Mouse (Mus musculus) midbrain, embryonic 15.5 days (tissue): ENCODE results near the gene Bcar1. TPM values are rescaled to one million over a fixed set of nuclear protein-coding genes. Genes with fewer than 3 reads are reported as not detected.

Experiments used
- ATAC-seq: fragments of 200-750 bp; cut with Nextera tagmentation; replicated peaks from 2 replicates; pipeline ENCODE4 v1.8.0; 2017; ENCODE audit warnings: moderate TSS enrichment
- H3K27ac ChIP-seq: fragments of 300-500 bp; sonication (generic); 2 replicates; pipeline ENCODE4 v1.5.1; 2015; ENCODE audit warnings: mild to moderate bottlenecking, inconsistent platforms
- H3K27me3 ChIP-seq: fragments of 300-500 bp; sonication (generic); replicated peaks from 2 replicates; pipeline ENCODE4 v1.6.1; 2015; ENCODE audit warnings: inconsistent platforms
- H3K36me3 ChIP-seq: fragments of 300-500 bp; sonication (generic); replicated peaks from 2 replicates; pipeline ENCODE4 v1.6.1; 2015; ENCODE audit warnings: inconsistent platforms
- H3K4me1 ChIP-seq: fragments of 300-500 bp; sonication (generic); 2 replicates; pipeline ENCODE4 v1.6.1; 2015; ENCODE audit warnings: inconsistent platforms
- H3K4me2 ChIP-seq: fragments of 300-500 bp; sonication (generic); 2 replicates; pipeline ENCODE4 v1.6.1; 2015; ENCODE audit warnings: inconsistent platforms, mild to moderate bottlenecking, moderate library complexity
- H3K4me3 ChIP-seq: fragments of 300-500 bp; sonication (generic); 2 replicates; pipeline ENCODE4 v1.5.1; 2015; ENCODE audit warnings: mild to moderate bottlenecking, inconsistent platforms
- H3K9ac ChIP-seq: fragments of 300-500 bp; sonication (generic); 2 replicates; pipeline ENCODE4 v1.6.1; 2015; ENCODE audit warnings: mild to moderate bottlenecking, inconsistent platforms
- H3K9me3 ChIP-seq: fragments of 300-500 bp; sonication (generic); 2 replicates; pipeline ENCODE4 v1.6.1; 2016; ENCODE audit warnings: inconsistent platforms
- WGBS: fragments of 180-500 bp; shearing (Covaris S2); methylation state at CpG from one replicate; pipeline ENCODE4 v1.1.7; 2015; ENCODE audit warnings: mixed read lengths; 5-methylcytosine and 5-hydroxymethylcytosine counted together
- polyA plus RNA-seq: library from polyadenylated mRNA; unstranded; fragments of >200 nt; fragmentation: Nextera tagmentation; extraction: Ambion mirVana; gene quantifications from 2 replicates; pipeline ENCODE4 v1.2.1, GENCODE M21; 2015

Bcar1 gene
- polyA plus RNA-seq, 1 experiment from 2014 or later: 51.9 TPM

DNA sequence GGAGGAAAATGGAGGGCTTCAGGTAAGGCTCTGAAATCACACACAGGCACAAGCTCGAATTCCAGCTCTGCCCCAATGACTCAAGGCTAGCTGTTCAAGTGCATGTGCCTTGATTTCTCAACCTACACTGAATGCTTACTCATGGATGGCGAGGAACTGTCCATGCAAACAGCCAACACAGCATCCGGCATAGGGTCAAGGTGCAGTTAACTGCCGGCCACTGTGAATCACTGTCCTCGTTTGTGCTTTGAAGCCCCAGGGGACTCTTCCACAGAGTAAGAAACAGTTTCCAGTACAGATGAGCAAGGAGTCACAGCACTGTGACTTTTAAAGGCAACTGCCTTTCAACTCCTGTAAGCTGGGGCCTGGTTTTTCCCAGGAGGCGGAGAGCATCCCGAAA is 36.1 kb upstream of the Bcar1 start:
- Histone ChIP-seq H3K9me3 (no peaks in the 10 kb centered on the region), H3K9ac (no peak overlapping the region), H3K4me2 (no peak overlapping the region), H3K4me1 (peaks cover 22% of the 10 kb centered on the region), H3K4me3 (no peak overlapping the region), H3K27ac (no peak overlapping the region), H3K27me3 (no peaks in the 10 kb centered on the region), H3K36me3 (no peaks in the 10 kb centered on the region)
- 78% methylated on average over 7 of the region's 7 CpGs for WGBS
- no peak for ATAC-seq

DNA sequence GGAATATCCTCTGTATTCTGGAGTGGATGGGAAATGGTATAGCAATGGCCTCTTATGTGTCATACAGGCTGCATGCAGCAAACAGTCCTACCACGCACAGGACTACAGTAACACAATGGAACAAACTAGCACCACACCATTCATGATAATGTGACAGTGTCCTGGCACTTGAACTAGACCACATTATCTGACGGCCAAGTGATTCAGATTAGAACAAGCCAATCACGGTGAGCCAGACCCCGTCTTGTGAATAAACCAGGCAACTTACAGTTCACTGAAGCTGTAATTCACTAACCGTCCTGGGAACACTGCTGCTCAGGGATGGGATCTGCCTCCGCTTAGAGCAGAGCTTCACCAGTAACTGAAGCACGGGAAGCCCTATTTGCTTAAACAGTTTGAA is 35.2 kb upstream of the Bcar1 start:
- Histone ChIP-seq H3K4me1 (peaks cover 22% of the 10 kb centered on the region), H3K27ac (no peak overlapping the region), H3K36me3 (no peaks in the 10 kb centered on the region), H3K4me2 (no peak overlapping the region), H3K4me3 (no peak overlapping the region), H3K9ac (no peak overlapping the region), H3K27me3 (no peaks in the 10 kb centered on the region), H3K9me3 (no peaks in the 10 kb centered on the region)
- WGBS: 57% methylated on average over 7 of the region's 7 CpGs
- no peak for ATAC-seq

DNA sequence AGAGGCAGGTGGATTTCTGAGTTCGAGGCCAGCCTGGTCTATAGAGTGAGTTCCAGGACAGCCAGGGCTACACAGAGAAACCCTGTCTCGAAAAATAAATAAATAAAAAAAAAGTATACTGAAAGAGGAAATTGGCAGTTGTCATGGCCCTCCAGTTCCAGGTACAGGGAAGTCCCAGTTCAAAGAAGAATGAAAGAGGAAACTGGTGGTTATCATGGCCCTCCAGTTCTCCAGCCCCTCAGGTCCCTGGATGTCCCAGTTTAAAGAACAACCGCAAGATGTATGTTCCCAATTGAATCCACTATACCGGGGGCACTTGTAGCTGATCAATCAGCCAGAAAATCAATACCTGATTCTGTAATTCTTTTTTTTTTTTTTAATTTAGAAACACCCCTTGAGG is 32.9 kb upstream of the Bcar1 start:
- Histone ChIP-seq H3K4me3 (no peak overlapping the region), H3K36me3 (no peaks in the 10 kb centered on the region), H3K9ac (no peak overlapping the region), H3K27ac (no peak overlapping the region), H3K27me3 (no peaks in the 10 kb centered on the region), H3K9me3 (no peaks in the 10 kb centered on the region), H3K4me2 (no peak overlapping the region), H3K4me1 (peaks cover 14% of the 10 kb centered on the region)
- no peak for ATAC-seq
- WGBS: 94% methylated on average over 4 of the region's 4 CpGs

DNA sequence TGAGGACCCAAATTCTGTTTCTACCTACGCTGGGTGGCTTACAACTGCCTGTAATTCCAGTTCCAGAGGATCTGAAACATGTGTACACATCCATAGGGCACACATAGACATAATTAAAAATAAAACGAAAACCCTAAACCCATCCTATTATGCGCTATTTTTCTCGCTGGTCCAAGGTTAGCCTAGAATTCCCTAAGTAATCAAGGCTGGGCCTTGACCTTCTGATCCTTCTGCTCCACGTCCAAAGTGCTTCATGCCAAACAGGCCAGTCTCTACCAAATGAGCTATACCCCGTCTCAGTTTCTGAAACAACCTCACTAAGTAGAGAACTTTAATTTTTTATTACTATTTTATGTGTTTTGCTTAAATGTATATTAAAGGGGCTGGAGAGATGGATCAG is 32.2 kb upstream of the Bcar1 start:
- Histone ChIP-seq H3K27ac (no peak overlapping the region), H3K27me3 (no peaks in the 10 kb centered on the region), H3K9me3 (no peaks in the 10 kb centered on the region), H3K9ac (no peak overlapping the region), H3K4me2 (no peak overlapping the region), H3K4me1 (peaks cover 14% of the 10 kb centered on the region), H3K36me3 (no peaks in the 10 kb centered on the region), H3K4me3 (no peak overlapping the region)
- ATAC-seq: no peak
- 95% methylated on average over 6 of the region's 6 CpGs for WGBS

DNA sequence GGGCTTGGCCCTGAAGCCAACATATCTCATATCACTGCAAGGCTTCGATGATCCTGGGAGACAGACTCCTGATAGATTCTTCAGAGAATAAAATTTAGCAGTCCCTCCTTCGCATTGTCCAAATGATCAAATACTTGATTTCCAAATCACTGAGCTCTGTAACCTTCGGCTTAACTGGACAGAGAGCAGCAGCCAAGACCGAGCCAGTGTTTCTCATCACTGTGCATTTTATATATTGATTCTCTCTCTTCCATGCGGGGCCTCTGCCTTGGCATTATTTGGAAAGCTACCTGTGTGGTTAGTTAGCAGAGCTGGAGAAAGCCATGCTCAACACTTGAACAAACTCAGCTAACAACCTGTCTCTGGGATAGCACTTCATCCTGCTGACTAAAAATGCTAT is 29.9 kb upstream of the Bcar1 start:
- H3K27ac ChIP-seq: no peak overlapping the region
- H3K9me3 ChIP-seq: no peaks in the 10 kb centered on the region
- H3K27me3 ChIP-seq: no peaks in the 10 kb centered on the region
- 91% methylated on average over 5 of the region's 5 CpGs for WGBS
- H3K9ac ChIP-seq: no peak overlapping the region
- H3K4me3 ChIP-seq: no peak overlapping the region
- peaks cover 15% of the 10 kb centered on the region for H3K4me1 ChIP-seq
- H3K4me2 ChIP-seq: no peak overlapping the region
- no peaks in the 10 kb centered on the region for H3K36me3 ChIP-seq
- ATAC-seq: no peak

DNA sequence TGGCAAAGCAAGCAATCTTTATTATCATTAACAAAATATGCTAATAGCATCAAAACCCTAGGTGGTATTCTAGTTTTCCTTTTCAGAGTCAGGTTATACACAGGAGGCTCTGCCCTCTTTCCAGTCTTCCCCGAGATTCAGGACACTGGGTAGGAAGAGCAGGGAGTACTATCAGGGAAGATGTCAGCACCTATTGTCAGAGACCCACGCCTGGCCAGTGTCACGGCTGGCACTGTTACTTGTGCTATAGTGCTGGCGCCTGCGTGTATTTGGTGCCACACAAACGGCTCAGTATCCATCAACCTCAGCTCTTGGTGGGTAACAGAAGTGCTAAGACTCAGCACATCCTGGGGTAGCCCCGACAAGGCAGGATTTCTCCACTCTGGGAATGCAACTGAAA is 29.4 kb upstream of the Bcar1 start:
- H3K9me3 ChIP-seq: no peaks in the 10 kb centered on the region
- H3K36me3 ChIP-seq: no peaks in the 10 kb centered on the region
- WGBS: 87% methylated on average over 7 of the region's 7 CpGs
- peaks cover 11% of the 10 kb centered on the region for H3K4me1 ChIP-seq
- H3K4me2 ChIP-seq: no peak overlapping the region
- no peak overlapping the region for H3K9ac ChIP-seq
- H3K27ac ChIP-seq: no peak overlapping the region
- no peak overlapping the region for H3K4me3 ChIP-seq
- H3K27me3 ChIP-seq: no peaks in the 10 kb centered on the region
- ATAC-seq: no peak

DNA sequence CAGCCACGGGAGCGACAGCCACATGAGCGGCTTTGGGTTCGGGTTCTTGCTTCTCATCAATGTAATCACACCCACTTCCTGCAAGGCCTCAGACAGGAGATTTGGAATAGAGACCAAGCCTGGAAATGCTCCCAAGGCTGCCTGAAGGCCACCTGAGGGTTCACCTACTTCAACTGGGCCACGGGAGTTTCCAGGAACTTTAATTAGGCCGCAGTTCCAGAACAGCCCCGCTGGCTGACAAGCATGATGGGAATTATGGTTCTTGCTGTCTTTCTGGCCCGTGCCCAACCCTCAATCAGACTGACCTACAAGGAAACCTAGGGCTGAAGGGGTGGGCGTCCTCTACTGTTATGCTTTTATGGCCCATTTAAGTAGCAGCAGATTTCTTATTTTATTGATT is 28.5 kb upstream of the Bcar1 start:
- Histone ChIP-seq H3K27me3 (no peaks in the 10 kb centered on the region), H3K9ac (no peak overlapping the region), H3K4me1 (peaks cover 10% of the 10 kb centered on the region), H3K27ac (no peak overlapping the region), H3K36me3 (no peaks in the 10 kb centered on the region), H3K4me3 (no peak overlapping the region), H3K9me3 (no peaks in the 10 kb centered on the region), H3K4me2 (no peak overlapping the region)
- no peak for ATAC-seq
- WGBS: 93% methylated on average over 9 of the region's 9 CpGs

DNA sequence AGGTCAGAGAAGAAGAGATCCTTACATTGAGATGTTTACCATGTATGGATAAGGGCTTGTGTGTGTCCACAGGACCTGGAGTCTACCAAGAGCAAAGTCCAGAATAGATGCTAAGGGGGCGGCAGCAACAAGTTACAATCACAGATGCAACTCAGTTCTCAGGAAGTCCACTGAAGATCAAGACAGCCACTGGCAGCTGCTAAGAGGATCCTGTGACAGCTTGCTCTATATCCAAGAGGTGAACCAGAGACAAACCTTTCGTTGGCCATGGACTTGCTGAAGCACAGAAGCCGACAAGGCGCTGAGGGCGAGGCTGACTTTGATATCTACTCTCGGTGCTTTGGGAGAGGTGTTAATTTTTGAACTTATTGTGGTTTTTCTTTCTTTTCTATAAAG is 28.0 kb upstream of the Bcar1 start:
- Histone ChIP-seq H3K27me3 (no peaks in the 10 kb centered on the region), H3K36me3 (no peaks in the 10 kb centered on the region), H3K27ac (no peak overlapping the region), H3K4me1 (peaks cover 10% of the 10 kb centered on the region), H3K9ac (no peak overlapping the region), H3K4me2 (no peak overlapping the region), H3K4me3 (no peak overlapping the region), H3K9me3 (no peaks in the 10 kb centered on the region)
- ATAC-seq: no peak
- 97% methylated on average over 6 of the region's 6 CpGs for WGBS

DNA sequence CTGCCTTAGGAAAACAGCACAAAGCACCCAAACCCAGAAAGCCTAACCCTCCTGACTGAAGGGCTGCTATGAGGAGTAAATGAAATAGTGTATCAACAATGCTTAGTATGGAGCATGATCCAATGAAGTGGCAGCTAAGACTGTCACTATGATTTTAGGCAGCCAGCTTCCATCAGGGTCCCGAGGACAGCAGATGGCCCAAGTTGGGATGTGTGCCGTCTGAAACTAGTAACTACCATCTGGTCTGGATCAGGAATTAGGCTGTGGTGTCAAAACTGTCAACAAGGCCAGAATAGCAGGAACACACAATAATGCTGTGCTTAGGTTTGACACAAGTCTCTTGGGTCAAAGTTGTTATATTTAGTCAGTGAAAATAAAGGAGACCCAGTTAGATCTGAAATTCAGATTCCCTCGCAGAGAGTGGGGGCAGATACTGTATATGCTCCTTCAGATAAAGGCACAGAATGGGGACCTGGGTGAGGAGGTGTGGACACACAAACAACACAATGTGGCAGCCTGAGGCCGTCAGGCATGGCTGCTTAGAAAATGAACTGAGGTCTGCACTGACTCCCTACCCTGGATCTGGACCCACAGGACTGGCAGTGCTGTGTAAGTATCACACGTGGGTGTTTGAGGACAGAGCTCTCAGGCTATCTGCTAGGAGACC is 27.5 kb upstream of the Bcar1 start:
- H3K9ac ChIP-seq: no peak overlapping the region
- no peak for ATAC-seq
- H3K27ac ChIP-seq: no peak overlapping the region
- WGBS: 69% methylated on average over 5 of the region's 5 CpGs
- H3K4me1 ChIP-seq: peaks cover 10% of the 10 kb centered on the region
- H3K4me2 ChIP-seq: no peak overlapping the region
- H3K4me3 ChIP-seq: no peak overlapping the region
- no peaks in the 10 kb centered on the region for H3K9me3 ChIP-seq
- no peaks in the 10 kb centered on the region for H3K27me3 ChIP-seq
- no peaks in the 10 kb centered on the region for H3K36me3 ChIP-seq

DNA sequence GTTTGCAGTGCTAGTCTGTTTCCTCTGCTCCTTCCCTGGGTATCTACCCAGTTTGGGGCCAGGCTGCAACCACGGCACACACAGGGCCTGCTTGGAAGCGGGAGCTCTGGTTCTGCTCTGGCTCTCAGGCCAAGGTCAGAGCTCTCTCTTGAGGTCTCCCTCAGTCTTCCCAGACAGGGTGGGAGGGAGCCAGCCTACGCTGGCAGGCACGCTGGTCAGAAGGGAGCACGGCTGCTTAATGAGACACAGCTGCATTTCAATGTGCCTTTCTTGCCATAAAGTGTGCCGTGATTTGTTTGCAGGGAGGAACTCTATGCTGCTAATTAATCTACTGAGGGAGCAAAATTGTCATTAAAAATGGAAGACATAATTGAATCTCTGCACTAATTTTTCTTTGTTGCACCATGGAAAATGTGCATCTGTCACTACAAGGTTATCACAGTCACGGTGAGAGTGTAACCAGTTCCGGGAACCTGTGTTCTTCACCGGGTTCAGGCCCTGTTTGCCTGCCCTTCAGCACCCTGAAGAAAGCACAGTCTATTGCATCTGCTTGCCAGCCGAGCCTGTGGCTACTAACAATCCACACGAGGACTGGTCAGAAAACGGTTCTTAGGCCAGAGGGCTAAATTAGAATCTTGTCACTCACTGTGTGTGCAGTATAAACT is 26.3 kb upstream of the Bcar1 start:
- Histone ChIP-seq H3K9ac (no peak overlapping the region), H3K9me3 (no peaks in the 10 kb centered on the region), H3K36me3 (no peaks in the 10 kb centered on the region), H3K4me1 (peaks cover 10% of the 10 kb centered on the region), H3K27me3 (no peaks in the 10 kb centered on the region), H3K27ac (peak overlapping the region; percentile 70), H3K4me3 (no peak overlapping the region), H3K4me2 (no peak overlapping the region)
- WGBS: 37% methylated on average over 12 of the region's 12 CpGs
- ATAC-seq: peak; percentile 75; the same call in 1 of the 2 replicates

DNA sequence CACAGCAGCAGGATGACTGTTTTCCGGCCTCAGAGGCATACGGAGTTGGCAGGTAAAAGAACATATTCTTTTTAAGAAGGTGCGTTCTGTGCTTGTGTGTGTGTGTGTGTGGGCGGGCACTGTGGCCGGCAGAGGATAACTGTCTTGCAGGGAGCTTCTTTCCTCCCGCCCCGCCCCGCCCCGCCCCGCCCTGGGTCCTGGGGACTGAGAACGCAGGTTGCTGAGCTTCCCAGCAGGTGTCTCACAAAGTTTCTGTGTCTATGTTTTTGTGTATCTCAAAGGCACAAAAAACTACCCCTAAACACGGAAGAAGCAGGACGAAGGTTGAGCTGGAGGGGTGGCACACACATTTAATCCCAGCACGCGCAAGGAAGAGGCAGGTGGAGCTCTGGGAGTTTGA is 25.7 kb upstream of the Bcar1 start:
- H3K27me3 ChIP-seq: no peaks in the 10 kb centered on the region
- no peak overlapping the region for H3K4me2 ChIP-seq
- no peaks in the 10 kb centered on the region for H3K36me3 ChIP-seq
- H3K4me1 ChIP-seq: peaks cover 10% of the 10 kb centered on the region
- no peak for ATAC-seq
- H3K4me3 ChIP-seq: no peak overlapping the region
- peak overlapping the region; percentile 70 for H3K27ac ChIP-seq
- 52% methylated on average over 15 of the region's 15 CpGs for WGBS
- H3K9ac ChIP-seq: no peak overlapping the region
- no peaks in the 10 kb centered on the region for H3K9me3 ChIP-seq

DNA sequence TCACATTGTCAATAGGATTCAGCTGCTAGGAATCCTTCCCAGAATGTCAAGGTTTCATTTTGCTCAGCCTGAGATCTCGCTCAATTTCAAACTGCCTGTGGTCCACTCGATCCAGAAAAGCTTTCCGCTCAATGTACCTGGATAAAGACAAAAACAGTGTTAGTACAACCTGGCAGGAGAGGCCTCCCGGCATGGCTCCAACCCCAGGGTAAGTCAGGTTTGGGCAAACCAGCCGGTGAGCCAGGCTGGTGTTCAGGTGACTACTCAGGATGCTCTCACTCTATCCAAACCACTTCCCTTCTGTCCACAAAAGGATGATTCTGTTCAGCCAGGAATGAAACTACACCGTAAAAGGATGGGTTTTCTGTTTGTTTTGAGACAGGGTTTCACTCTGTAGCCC is 25.0 kb upstream of the Bcar1 start:
- Histone ChIP-seq H3K27ac (no peak overlapping the region), H3K4me3 (no peak overlapping the region), H3K4me2 (no peak overlapping the region), H3K9me3 (no peaks in the 10 kb centered on the region), H3K36me3 (no peaks in the 10 kb centered on the region), H3K27me3 (no peaks in the 10 kb centered on the region), H3K4me1 (peaks cover 10% of the 10 kb centered on the region), H3K9ac (no peak overlapping the region)
- ATAC-seq: no peak
- 87% methylated on average over 6 of the region's 6 CpGs for WGBS

DNA sequence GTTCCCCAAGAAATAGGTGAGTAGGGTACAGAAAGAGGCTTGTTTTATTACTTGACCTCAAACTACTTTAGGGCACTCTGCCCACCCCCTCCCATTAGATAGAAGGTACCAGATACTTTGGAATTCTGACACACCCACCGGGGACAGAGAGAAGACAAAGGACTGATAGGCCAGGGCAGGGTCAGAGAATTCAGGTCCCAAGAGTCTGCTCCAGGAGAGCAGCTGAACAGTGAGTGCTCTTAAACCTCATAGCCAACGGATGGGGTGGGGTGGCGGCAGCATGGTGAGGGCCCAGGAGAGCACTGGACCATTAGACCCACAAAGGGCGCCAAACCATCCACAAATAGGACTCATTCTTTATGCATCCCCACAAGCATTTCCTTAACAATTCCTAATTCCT is 22.0 kb upstream of the Bcar1 start:
- Histone ChIP-seq H3K27ac (no peak overlapping the region), H3K9me3 (no peaks in the 10 kb centered on the region), H3K36me3 (no peaks in the 10 kb centered on the region), H3K9ac (no peak overlapping the region), H3K4me2 (no peak overlapping the region), H3K4me1 (peaks cover 10% of the 10 kb centered on the region), H3K4me3 (no peak overlapping the region), H3K27me3 (no peaks in the 10 kb centered on the region)
- WGBS: 74% methylated on average over 4 of the region's 4 CpGs
- ATAC-seq: no peak
